Mouse (Mus musculus): ENCODE data around the gene Ccr9.

- TF ChIP-seq CTCF (IDR thresholded peaks at IDR 0.05; ENCODE audit: borderline replicate concordance, control insufficient read depth, extremely low read depth, insufficient read depth, low read length, poor library complexity) (no peak), POLR2A (IDR thresholded peaks at IDR 0.05; ENCODE audit: control insufficient read depth, extremely low read depth, insufficient read depth, low read length, poor library complexity) (no peak)
These were observed 45.2 kb upstream of the Ccr9 start for GRCm38 (mm10) chr9:123632993-123633392.

Data from thymus, adult 2 months (tissue).